Mouse (Mus musculus) small intestine, adult 2 months (tissue): ENCODE measurements around the gene Pdss2.

Experiments
- CTCF ChIP-seq: fragments of 200-500 bp; IDR thresholded peaks from 2 replicates; pipeline ENCODE4 v1.5.1; 2012; ENCODE audit warnings: low read depth, mild to moderate bottlenecking, control low read depth, inconsistent platforms, low read length, moderate library complexity, mixed read lengths; ENCODE audit not compliant: insufficient replicate concordance, insufficient read length; ENCODE audit errors: extremely low read depth
- POLR2A ChIP-seq: fragments of 200-500 bp; IDR thresholded peaks from 2 replicates; pipeline ENCODE4 v1.6.1; 2012; ENCODE audit warnings: low read depth, mild to moderate bottlenecking, control low read depth, inconsistent platforms, low read length, moderate library complexity

GRCm38 (mm10) chr10:43439492-43439941, 218.2 kb downstream of the Pdss2 start:
- TF ChIP-seq CTCF: no peak
- no peak for TF ChIP-seq POLR2A
